Mouse (Mus musculus): ENCODE measurements around the gene Tekt3. TPM values are rescaled to one million over a fixed set of nuclear protein-coding genes. Genes with fewer than 3 reads are reported as not detected.

The Tekt3 gene
- polyA plus RNA-seq, 2 experiments: 0.06 to 0.30 TPM

GRCm38 (mm10) chr11:63029148-63029714, 32.2 kb upstream of the Tekt3 start:
- H3K27me3 ChIP-seq (ENCODE audit: control insufficient read depth, insufficient read depth, low read length): no peaks in the 10 kb centered on the region
- peaks cover 6% of the 10 kb centered on the region; the same call in 1 of the 2 replicates for H3K4me1 ChIP-seq (ENCODE audit: control insufficient read depth, insufficient read depth, low read length)
- TF ChIP-seq POLR2A (IDR thresholded peaks at IDR 0.05; ENCODE audit: borderline replicate concordance, extremely low read depth, insufficient read depth, insufficient read length): no peak
- H3K27ac ChIP-seq (replicated peaks; ENCODE audit: low read depth, low read length): no peak overlapping the region
- DNase-seq (ENCODE audit: low spot score) (no peak), ATAC-seq (ENCODE audit: low FRiP score, low read depth) (no peak)
- no peaks in the 10 kb centered on the region for H3K36me3 ChIP-seq (ENCODE audit: control insufficient read depth, insufficient read depth, low read length)
- H3K4me3 ChIP-seq (replicated peaks; ENCODE audit: low read length): no peak overlapping the region
- H3K9ac ChIP-seq (ENCODE audit: low read depth, low read length, severe bottlenecking): no peak overlapping the region
- H3K4me2 ChIP-seq (replicated peaks; ENCODE audit: low read depth, low read length, severe bottlenecking): no peak overlapping the region
- WGBS: 71% methylated on average over 4 of the region's 4 CpGs
- H3K9me3 ChIP-seq (ENCODE audit: control insufficient read depth, low read length): peaks cover 6% of the 10 kb centered on the region

GRCm38 (mm10) chr11:63029721-63030120, 31.7 kb upstream of the Tekt3 start:
- no peak overlapping the region for H3K27ac ChIP-seq (replicated peaks; ENCODE audit: low read depth, low read length)
- ATAC-seq (ENCODE audit: low FRiP score, low read depth) (no peak), DNase-seq (ENCODE audit: low spot score) (no peak)
- no peaks in the 10 kb centered on the region for H3K36me3 ChIP-seq (ENCODE audit: control insufficient read depth, insufficient read depth, low read length)
- H3K27me3 ChIP-seq (ENCODE audit: control insufficient read depth, insufficient read depth, low read length): no peaks in the 10 kb centered on the region
- H3K4me2 ChIP-seq (replicated peaks; ENCODE audit: low read depth, low read length, severe bottlenecking): no peak overlapping the region
- H3K9ac ChIP-seq (ENCODE audit: low read depth, low read length, severe bottlenecking): no peak overlapping the region
- H3K4me3 ChIP-seq (replicated peaks; ENCODE audit: low read length): no peak overlapping the region
- peaks cover 6% of the 10 kb centered on the region; the same call in 1 of the 2 replicates for H3K4me1 ChIP-seq (ENCODE audit: control insufficient read depth, insufficient read depth, low read length)
- WGBS: 90% methylated on average over 6 of the region's 6 CpGs
- TF ChIP-seq POLR2A (IDR thresholded peaks at IDR 0.05; ENCODE audit: borderline replicate concordance, extremely low read depth, insufficient read depth, insufficient read length): no peak
- peaks cover 6% of the 10 kb centered on the region for H3K9me3 ChIP-seq (ENCODE audit: control insufficient read depth, low read length)

- no peak for TF ChIP-seq POLR2A (IDR thresholded peaks at IDR 0.05; ENCODE audit: borderline replicate concordance, extremely low read depth, insufficient read depth, insufficient read length)
These were observed 25.8 kb upstream of the Tekt3 start for GRCm38 (mm10) chr11:63035420-63036211.

GRCm38 (mm10) chr11:63040002-63040661, 21.3 kb upstream of the Tekt3 start:
- H3K4me2 ChIP-seq (replicated peaks; ENCODE audit: low read depth, low read length, severe bottlenecking): 0 out of 2 replicates have a peak overlapping the region, but pooled peaks have one; percentile 8
- no peak for TF ChIP-seq POLR2A (IDR thresholded peaks at IDR 0.05; ENCODE audit: borderline replicate concordance, extremely low read depth, insufficient read depth, insufficient read length)
- H3K9ac ChIP-seq (ENCODE audit: low read depth, low read length, severe bottlenecking): no peak overlapping the region
- peaks cover 10% of the 10 kb centered on the region for H3K4me1 ChIP-seq (ENCODE audit: control insufficient read depth, insufficient read depth, low read length)
- no peaks in the 10 kb centered on the region for H3K9me3 ChIP-seq (ENCODE audit: control insufficient read depth, low read length)
- no peak overlapping the region for H3K4me3 ChIP-seq (replicated peaks; ENCODE audit: low read length)
- ATAC-seq (ENCODE audit: low FRiP score, low read depth) (no peak), DNase-seq (ENCODE audit: low spot score) (peak; percentile 39)
- 42% methylated on average over 12 of the region's 12 CpGs for WGBS
- peak overlapping the region; percentile 48 for H3K27ac ChIP-seq (replicated peaks; ENCODE audit: low read depth, low read length)
- no peaks in the 10 kb centered on the region for H3K36me3 ChIP-seq (ENCODE audit: control insufficient read depth, insufficient read depth, low read length)
- no peaks in the 10 kb centered on the region for H3K27me3 ChIP-seq (ENCODE audit: control insufficient read depth, insufficient read depth, low read length)

More at GRCm38 (mm10) chr11:63035420-63036211, 25.8 kb upstream of the Tekt3 start:
- Histone ChIP-seq H3K4me2 (replicated peaks; ENCODE audit: low read depth, low read length, severe bottlenecking) (no peak overlapping the region), H3K9ac (ENCODE audit: low read depth, low read length, severe bottlenecking) (no peak overlapping the region), H3K27me3 (ENCODE audit: control insufficient read depth, insufficient read depth, low read length) (no peaks in the 10 kb centered on the region), H3K4me3 (replicated peaks; ENCODE audit: low read length) (no peak overlapping the region), H3K36me3 (ENCODE audit: control insufficient read depth, insufficient read depth, low read length) (no peaks in the 10 kb centered on the region), H3K9me3 (ENCODE audit: control insufficient read depth, low read length) (peaks cover 6% of the 10 kb centered on the region), H3K4me1 (ENCODE audit: control insufficient read depth, insufficient read depth, low read length) (peaks cover 8% of the 10 kb centered on the region), H3K27ac (replicated peaks; ENCODE audit: low read depth, low read length) (peak overlapping the region; percentile 52)
- 59% methylated on average over 11 of the region's 11 CpGs for WGBS
- ATAC-seq (ENCODE audit: low FRiP score, low read depth) (no peak), DNase-seq (ENCODE audit: low spot score) (peak; percentile 81)

DNA sequence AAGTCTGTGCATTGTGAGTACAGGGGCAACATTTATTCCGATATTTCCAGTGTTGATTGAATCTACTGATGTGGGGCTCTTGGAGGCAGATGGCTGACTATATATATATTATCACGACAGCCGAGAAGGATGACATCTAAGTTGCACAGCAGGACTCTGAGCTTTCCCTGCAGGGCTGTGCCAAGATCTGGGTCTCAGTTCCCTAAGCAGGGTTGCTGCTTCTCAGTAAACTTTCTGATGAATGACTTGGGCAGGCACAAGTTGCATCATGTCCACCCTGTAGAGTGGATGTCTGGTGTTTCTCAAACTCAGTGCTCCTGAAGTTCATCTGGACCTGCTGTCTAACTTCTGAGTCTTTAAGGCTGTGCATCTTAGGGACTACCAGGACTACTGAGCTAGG, 15.7 kb upstream of the Tekt3 start:
- no peak for TF ChIP-seq POLR2A (IDR thresholded peaks at IDR 0.05; ENCODE audit: borderline replicate concordance, extremely low read depth, insufficient read depth, insufficient read length)
- Histone ChIP-seq H3K27ac (replicated peaks; ENCODE audit: low read depth, low read length) (no peak overlapping the region), H3K36me3 (ENCODE audit: control insufficient read depth, insufficient read depth, low read length) (no peaks in the 10 kb centered on the region), H3K4me2 (replicated peaks; ENCODE audit: low read depth, low read length, severe bottlenecking) (no peak overlapping the region), H3K4me1 (ENCODE audit: control insufficient read depth, insufficient read depth, low read length) (peaks cover under 1% of the 10 kb centered on the region; the same call in 1 of the 2 replicates), H3K4me3 (replicated peaks; ENCODE audit: low read length) (no peak overlapping the region), H3K9ac (ENCODE audit: low read depth, low read length, severe bottlenecking) (no peak overlapping the region), H3K9me3 (ENCODE audit: control insufficient read depth, low read length) (no peaks in the 10 kb centered on the region), H3K27me3 (ENCODE audit: control insufficient read depth, insufficient read depth, low read length) (no peaks in the 10 kb centered on the region)
- no peak for DNase-seq (ENCODE audit: low spot score)
- no peak for ATAC-seq (ENCODE audit: low FRiP score, low read depth)
- 69% methylated on average over 3 of the region's 3 CpGs for WGBS

Data from limb, embryonic 14.5 days (tissue).